Mouse (Mus musculus) urinary bladder, postnatal 14 days (tissue): ENCODE measurements around the gene Zkscan4.

ENCODE experiments used
- DNase-seq: peaks from one replicate; pipeline ENCODE4 v3.0.0; 2021; ENCODE audit warnings: low spot score

The Zkscan4 gene

DNA sequence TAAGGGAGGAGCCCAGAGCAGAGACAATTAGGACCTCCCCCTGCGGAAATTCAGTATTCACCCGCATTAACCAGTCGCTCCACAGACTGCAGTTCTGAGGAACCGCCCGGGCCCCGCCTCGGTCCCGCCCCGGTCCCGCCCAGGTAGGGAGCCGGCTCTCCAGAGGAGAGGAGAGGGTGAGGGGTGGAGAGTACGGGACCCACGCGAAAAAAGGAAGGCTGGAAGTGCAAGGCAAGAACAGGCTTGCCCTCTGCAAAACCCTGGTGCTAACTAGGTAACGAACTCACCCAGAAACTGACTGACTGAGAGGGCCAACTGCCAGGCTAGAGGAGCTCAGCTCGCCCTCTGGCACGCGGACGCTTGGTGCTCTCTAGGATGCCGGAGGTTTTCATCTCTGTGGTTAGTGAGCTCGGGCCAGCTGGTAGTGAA lies 27.5 kb downstream of the Zkscan4 start:
- DNase-seq: peak; percentile 80

DNA sequence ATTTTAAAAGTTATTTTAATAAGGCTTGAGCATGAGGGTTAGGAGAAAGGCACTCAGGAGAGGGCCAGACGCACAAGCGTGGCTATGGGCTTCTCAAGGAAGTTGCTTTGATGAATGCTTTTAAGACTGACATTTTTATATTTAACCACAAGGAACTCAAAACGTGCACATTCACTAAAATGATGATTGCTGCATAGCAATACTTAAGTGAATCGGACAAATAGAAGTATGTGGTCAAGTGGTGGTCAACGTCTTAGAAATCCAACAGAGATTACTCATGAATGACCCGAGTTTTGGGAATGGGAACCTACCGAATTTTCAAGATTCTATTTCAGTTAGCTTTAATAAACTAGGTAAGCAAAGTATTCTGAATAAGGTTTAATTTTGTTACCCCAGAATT lies 51.4 kb downstream of the Zkscan4 start:
- no peak for DNase-seq

GRCm38 (mm10) chr13:21530781-21531201 lies 52.1 kb downstream of the Zkscan4 start, which contains the start of gene Zkscan8:
Gene Zkscan8, minus strand, starts transcription at chr13:21531120.
- DNase-seq: peak; percentile 87
